Mouse (Mus musculus) retina, postnatal 7 days (tissue): ENCODE measurements around the gene Cmtm5.
"Not testable (repeated sequence)": the region's sequence is repeated elsewhere in the genome, so short reads cannot be mapped to it uniquely, and the experiment has no call there.

Experiments
- DNase-seq: peaks from one replicate; pipeline ENCODE4 v3.0.0-alpha.2; 2012; ENCODE audit warnings: low read depth, low spot score

Gene Cmtm5

DNA sequence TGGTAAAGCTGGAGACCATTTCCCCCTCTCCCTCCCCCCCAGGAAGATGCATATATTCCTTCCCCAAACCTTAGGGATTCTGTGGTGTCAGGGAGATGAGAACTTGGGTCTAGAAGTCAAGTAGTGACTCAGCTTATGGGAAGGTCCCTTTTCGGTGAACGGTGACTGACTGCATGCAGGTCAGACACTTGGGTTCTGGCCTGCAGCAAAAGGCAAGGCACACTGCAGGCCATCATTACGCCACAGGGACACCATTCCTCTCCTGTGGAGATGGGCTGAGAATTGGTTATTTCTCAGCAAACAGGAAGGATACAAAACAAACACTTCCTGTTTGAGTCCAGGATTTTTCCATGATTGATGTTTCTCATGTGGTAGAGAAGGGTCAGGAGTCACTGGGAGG is 23.1 kb downstream of the Cmtm5 start:
- no peak for DNase-seq

- not testable (repeated sequence) for DNase-seq
These were observed 24.0 kb downstream of the Cmtm5 start for GRCm38 (mm10) chr14:54959853-54960613.

DNA sequence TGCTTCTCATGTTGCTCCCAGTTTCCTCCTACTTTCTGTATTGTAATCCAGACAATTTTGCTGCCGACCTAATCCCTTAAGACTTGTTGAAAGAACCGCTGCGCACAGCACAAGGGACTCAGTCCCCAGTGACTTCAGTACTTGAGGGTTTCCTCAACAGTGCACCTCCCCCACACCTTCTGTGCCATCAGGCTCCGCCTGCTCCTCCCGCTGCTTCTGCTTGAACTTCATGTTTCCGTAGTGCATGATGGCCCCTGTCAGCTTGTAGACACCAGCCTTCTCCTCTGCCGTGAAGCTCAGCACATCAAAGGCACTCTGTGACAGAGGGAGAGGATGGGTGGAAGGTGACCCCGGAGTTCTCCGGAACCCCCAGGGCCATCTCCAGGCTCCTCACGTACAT is 24.7 kb downstream of the Cmtm5 start:
- no peak for DNase-seq

DNA sequence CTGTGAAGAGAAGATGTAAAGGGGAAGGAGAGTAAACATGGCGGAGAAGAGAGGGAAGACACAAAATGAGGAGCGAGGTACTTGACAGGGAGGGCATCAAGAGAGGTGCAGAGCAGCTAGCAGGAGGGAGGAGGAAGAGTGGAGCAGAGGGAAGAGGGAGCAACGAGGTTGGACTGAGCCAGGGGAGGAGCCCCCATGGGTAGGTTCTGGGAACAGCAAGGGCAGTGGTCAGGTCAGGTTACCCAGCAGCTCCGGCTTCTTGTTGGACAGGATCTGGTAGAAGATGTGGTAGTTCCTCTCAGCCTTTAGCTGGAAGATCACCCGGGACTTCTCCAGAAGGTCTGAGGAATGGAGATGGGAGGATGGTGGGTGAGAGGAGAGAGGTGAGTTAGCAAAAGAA is 25.4 kb downstream of the Cmtm5 start:
- DNase-seq = no peak

- DNase-seq = no peak
These were observed 26.7 kb downstream of the Cmtm5 start for GRCm38 (mm10) chr14:54962714-54963113.

- no peak for DNase-seq
These were observed 27.7 kb downstream of the Cmtm5 start for GRCm38 (mm10) chr14:54963727-54964126.

- no peak for DNase-seq
These were observed 29.0 kb downstream of the Cmtm5 start for GRCm38 (mm10) chr14:54965044-54965443.

- no peak for DNase-seq
These were observed 29.6 kb downstream of the Cmtm5 start for GRCm38 (mm10) chr14:54965631-54966030.

GRCm38 (mm10) chr14:54966320-54966977 is 30.4 kb downstream of the Cmtm5 start, which contains the start of gene Myh6:
Gene Myh6, minus strand, starts transcription at chr14:54966927.
- no peak for DNase-seq

GRCm38 (mm10) chr14:54967874-54968273 is 31.8 kb downstream of the Cmtm5 start:
- DNase-seq = no peak

DNA sequence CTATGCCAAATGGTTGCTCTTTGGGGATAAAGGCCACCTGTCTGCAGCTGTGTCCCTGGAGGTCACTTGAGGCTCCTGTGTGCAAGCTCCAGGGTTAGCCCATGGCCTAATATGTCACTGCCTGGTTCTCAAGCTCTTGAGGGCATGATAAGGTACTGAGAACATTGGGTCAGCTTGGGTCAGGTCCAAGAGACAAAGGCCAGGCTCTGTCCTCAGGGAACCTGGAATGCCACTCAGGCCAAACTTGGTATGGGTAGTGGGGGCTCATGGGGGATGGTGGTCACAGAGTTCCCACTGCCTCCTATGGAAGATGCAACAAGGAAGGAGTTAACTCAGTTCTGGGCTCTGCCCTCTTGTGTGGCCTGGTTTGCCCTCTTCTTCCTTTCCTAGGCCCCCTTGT is 32.3 kb downstream of the Cmtm5 start:
- no peak for DNase-seq

DNA sequence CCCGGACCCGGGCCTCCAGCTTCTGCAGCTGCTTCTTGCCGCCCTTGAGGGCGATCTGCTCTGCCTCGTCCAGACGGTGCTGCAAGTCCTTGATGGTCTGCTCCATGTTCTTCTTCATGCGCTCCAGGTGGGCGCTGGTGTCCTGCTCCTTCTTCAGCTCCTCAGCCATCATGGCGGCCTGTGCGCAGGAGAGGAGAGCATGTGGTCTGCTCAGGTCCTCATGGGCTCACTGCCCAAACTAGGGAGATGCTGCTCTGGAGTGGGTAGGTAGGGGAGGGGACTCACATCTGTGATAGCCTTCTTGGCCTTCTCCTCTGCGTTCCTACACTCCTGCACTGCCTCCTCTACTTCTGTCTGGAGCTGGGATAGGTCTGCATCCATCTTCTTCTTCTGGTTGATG is 36.7 kb downstream of the Cmtm5 start:
- DNase-seq = not testable (repeated sequence)

- no peak for DNase-seq
These were observed 38.2 kb downstream of the Cmtm5 start for GRCm38 (mm10) chr14:54974068-54974791.

DNA sequence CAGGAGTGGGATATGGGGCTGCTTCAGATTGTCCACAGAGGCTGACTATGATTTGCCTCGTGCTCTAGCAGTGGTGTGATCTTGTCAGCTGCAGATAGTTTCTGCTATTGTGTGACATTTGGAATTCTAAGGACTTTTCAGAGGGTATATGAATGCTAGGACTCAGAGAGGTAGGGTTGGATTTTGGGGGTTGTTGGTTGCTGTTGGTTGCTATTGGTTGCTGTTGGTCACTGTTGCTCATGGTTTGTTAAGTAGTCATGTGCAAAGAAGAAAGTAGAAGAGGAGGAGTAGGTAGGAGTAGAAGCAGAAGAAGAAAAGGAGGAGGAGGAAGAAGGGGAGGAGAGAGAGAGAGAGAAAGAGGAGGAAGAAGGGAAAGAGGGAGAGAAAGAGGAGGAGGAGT is 40.6 kb downstream of the Cmtm5 start, which contains the start of gene Gm17428:
TSS of gene Gm17428 (plus strand) at position 301 of the 400 bp plus-strand sequence.
- no peak for DNase-seq

- DNase-seq = no peak
These were observed 42.6 kb downstream of the Cmtm5 start for GRCm38 (mm10) chr14:54978664-54979063.

DNA sequence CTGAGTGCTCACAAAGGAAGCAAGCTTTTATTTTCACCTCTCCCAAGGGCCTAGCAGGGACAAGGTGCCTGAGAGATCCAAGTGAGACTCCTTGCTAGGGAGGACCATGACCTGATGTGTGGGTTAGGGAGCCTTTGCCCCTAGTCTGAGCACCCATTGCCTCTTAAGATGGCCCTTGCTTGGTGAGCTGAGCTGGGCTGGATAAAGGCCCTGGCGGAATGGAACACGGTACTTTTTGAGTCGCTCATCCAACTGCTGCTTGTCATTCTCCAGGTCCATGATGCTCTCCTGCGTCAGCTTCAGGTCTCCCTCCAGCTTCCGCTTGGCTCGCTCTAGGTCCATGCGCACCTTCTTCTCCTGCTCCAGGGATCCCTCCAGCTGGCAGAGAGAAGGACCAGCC is 45.9 kb downstream of the Cmtm5 start:
- DNase-seq = no peak

- not testable (repeated sequence) for DNase-seq
These were observed 52.4 kb downstream of the Cmtm5 start for GRCm38 (mm10) chr14:54988350-54988874.
